In the genomic region with DNA sequence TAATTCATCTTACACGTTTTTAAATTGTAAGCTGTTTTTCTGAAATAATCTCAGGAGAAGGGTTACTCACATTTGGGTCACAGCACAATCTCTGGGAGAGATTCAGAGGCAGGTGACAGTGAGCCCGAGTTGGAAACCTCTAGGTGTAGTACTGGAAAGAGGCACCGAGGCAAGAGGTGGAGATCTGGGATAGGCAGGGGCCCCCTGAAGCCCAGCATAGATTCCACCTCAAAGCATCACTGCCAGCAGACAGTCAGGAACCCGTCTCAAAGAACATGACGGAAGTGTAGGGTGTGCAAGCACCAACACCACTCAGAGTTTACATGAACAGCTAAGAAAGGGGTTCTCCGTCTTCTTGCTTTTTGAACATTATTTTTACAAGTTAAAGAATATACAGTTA, we compare ENCODE assay signal across 10 mouse cellular contexts.
DNase-seq lines count a peak whose midpoint lies in the region; ATAC-seq and TF ChIP-seq lines count a peak whose summit lies in the region.
"Had no signal": no experiment of that assay in that cellular context is flagged by ENCODE, and none has a peak within 500 bp of the region (broad histone marks: within the 10 kb centered on the region; RNA-seq: fewer than 3 reads in every experiment).

No protein-coding gene starts in this region.

- H3K27ac ChIP-seq in layer of hippocampus, adult 2 months, result peak overlapping the region; percentile 88
- peak overlapping the region; percentile 76 for H3K27ac ChIP-seq in hindbrain, embryonic 10.5 days
- no peak overlapping the region for H3K27ac ChIP-seq in neural tube, embryonic 11.5 days (ENCODE audit: low read depth, low read length)

- no peak overlapping the region for H3K9ac ChIP-seq in neural tube, embryonic 11.5 days (ENCODE audit: low read length)

- WGBS in hindbrain, embryonic 10.5 days, result 28% methylated on average over 6 of the region's 6 CpGs
- WGBS in neural tube, embryonic 11.5 days, result 39% methylated on average over 6 of the region's 6 CpGs

- peak overlapping the region; percentile 43; the same call in 1 of the 2 replicates for H3K4me2 ChIP-seq in neural tube, embryonic 11.5 days (ENCODE audit: low read depth)

- ATAC-seq in cerebellum, adult (ENCODE audit: insufficient number of reproducible peaks, low FRiP score, low TSS enrichment), result no peak
- ATAC-seq in neural tube, embryonic 11.5 days (ENCODE audit: insufficient read depth, low FRiP score, low TSS enrichment), result no peak
- ATAC-seq: Patski had no signal

- no peaks in the 10 kb centered on the region for H3K36me3 ChIP-seq in hindbrain, embryonic 10.5 days
- H3K36me3 ChIP-seq in neural tube, embryonic 11.5 days (ENCODE audit: control insufficient read depth, insufficient read depth, low read length), result no peaks in the 10 kb centered on the region

- peaks cover 41% of the 10 kb centered on the region for H3K4me1 ChIP-seq in hindbrain, embryonic 10.5 days (replicated peaks)
- peaks cover 12% of the 10 kb centered on the region for H3K4me1 ChIP-seq in neural tube, embryonic 11.5 days (ENCODE audit: control insufficient read depth, insufficient read depth, low read length)

- TF ChIP-seq CTCF in layer of hippocampus, adult 2 months (conservative IDR thresholded peaks at IDR 0.05), result no peak

- 0 out of 2 replicates have a peak, but pooled peaks cover 3% of the 10 kb centered on the region for H3K27me3 ChIP-seq in hindbrain, embryonic 10.5 days (ENCODE audit: insufficient read depth, poor library complexity, severe bottlenecking)
- H3K27me3 ChIP-seq in neural tube, embryonic 11.5 days (ENCODE audit: control insufficient read depth, insufficient read depth, low read length), result no peaks in the 10 kb centered on the region
- H3K27me3 ChIP-seq: Patski had no signal

- no peaks in the 10 kb centered on the region for H3K9me3 ChIP-seq in hindbrain, embryonic 10.5 days
- no peaks in the 10 kb centered on the region for H3K9me3 ChIP-seq in neural tube, embryonic 11.5 days (ENCODE audit: control insufficient read depth, low read length)

- H3K4me3 ChIP-seq in layer of hippocampus, adult 2 months, result no peak overlapping the region
- peak overlapping the region; percentile 47 for H3K4me3 ChIP-seq in hindbrain, embryonic 10.5 days
- no peak overlapping the region for H3K4me3 ChIP-seq in neural tube, embryonic 11.5 days (ENCODE audit: low read depth, low read length)

- DNase-seq in cerebellum, adult 9-11 months, result peak; percentile 12
- DNase-seq in layer of hippocampus, adult 2 months (ENCODE audit: low spot score in 2 of 2), result no peak
- no peak for DNase-seq in layer of hippocampus, adult 11-12 months (ENCODE audit: low spot score)
- DNase-seq in hindbrain, embryonic 10.5 days (ENCODE audit: low spot score), result no peak
- peak; percentile 14 for DNase-seq in neural tube, embryonic 11.5 days (ENCODE audit: low spot score)
- DNase-seq in right cerebral cortex, adult 18-20 months, result no peak
- DNase-seq in gastrocnemius, postnatal 4 days (ENCODE audit: low spot score in 2 of 2), result no peak
- DNase-seq: gastrocnemius, postnatal 36 days had no signal

Comparison
In these comparisons a context has a peak if more than half of its experiments do, and no peak if none do; other contexts are left out.
1. DNase-seq: peak in cerebellum, adult 9-11 months (single experiment) and neural tube, embryonic 11.5 days (single experiment); none in layer of hippocampus, adult 2 months (0 of 2), layer of hippocampus, adult 11-12 months (single experiment), hindbrain, embryonic 10.5 days (single experiment), right cerebral cortex, adult 18-20 months (single experiment) and gastrocnemius, postnatal 4 days (0 of 2).